In genomic region chr13:40967609-40968008, GRCm38 (mm10) we compare ENCODE assay signal across 20 mouse cellular contexts. TPM values are rescaled to one million over a fixed set of nuclear protein-coding genes. Genes with fewer than 3 reads are reported as not detected.
A peak's percentile ranks its signal among the peaks of the same experiment; 100 is the strongest.
DNase-seq lines count a peak whose midpoint lies in the region; ATAC-seq lines count a peak whose summit lies in the region.
"Had no signal": no experiment of that assay in that cellular context is flagged by ENCODE, and none has a peak within 500 bp of the region (broad histone marks: within the 10 kb centered on the region; RNA-seq: fewer than 3 reads in every experiment).

No protein-coding gene starts in this region.

- ATAC-seq in monocyte, adult 5-6 weeks (replicated peaks; ENCODE audit: insufficient number of reproducible peaks, low FRiP score, low TSS enrichment, poor library complexity, severe bottlenecking), result peak; percentile 53
- ATAC-seq: activated CD4-positive, CD25-positive, alpha-beta regulatory T cell, adult 4 months; CD4-positive, CD25-positive, alpha-beta regulatory T cell, adult 4 months; Patski had no signal

- peak; percentile 42 for DNase-seq in lung, postnatal 36 days
- no peak for DNase-seq in lung, adult 18-20 months
- peak; percentile 39 for DNase-seq in R1 (ENCODE audit: low read depth, low spot score)
- no peak for DNase-seq in adrenal gland, adult 8-10 months
- no peak for DNase-seq in retina, postnatal 1 day
- DNase-seq: adrenal gland, adult 2 months; adrenal gland, postnatal 10 days; adrenal gland, postnatal 14 days; adrenal gland, postnatal 25 days; adrenal gland, postnatal 36 days; B cell, adult 2 months; cerebellum, adult 11 months; cerebellum, adult 11-12 months; cerebellum, adult 18-20 months; cerebellum, adult 2 months; cerebellum, adult 8-10 months had no signal

RNA-seq across cellular contexts. Expression of gene Pak1ip1, which starts 33.2 kb away (rescaled TPM):
- total RNA-seq in monocyte, adult 5-6 weeks (2017), result 101 to 135 TPM (median 117 TPM) in 3 replicates
- 10 to 100 TPM; 55.7 to 64.6 (median 57.4) TPM for total RNA-seq in adrenal gland, adult 8-10 months (2022)

RNA-seq across cellular contexts. Expression of gene Tmem14c, which starts 48.5 kb away (rescaled TPM):
- 116 to 148 TPM (median 143 TPM) in 3 replicates for total RNA-seq in monocyte, adult 5-6 weeks (2017)
- total RNA-seq in adrenal gland, adult 8-10 months (2022), result 100 to 1,000 TPM; 108 to 169 (median 133) TPM

Comparison
In these comparisons a context has a peak if more than half of its experiments do, and no peak if none do; other contexts are left out.
1. DNase-seq: peak in lung, postnatal 36 days (single experiment) and R1 (single experiment); none in lung, adult 18-20 months (0 of 2), adrenal gland, adult 8-10 months (single experiment) and retina, postnatal 1 day (single experiment).